Mouse (Mus musculus) thymus, adult 2 months (tissue): ENCODE results near the gene Hoxa4.

Source experiments
- CTCF ChIP-seq: fragments of 200-500 bp; IDR thresholded peaks from 2 replicates; pipeline ENCODE4 v1.5.1; 2012; ENCODE audit warnings: mild to moderate bottlenecking, control low read depth, low read length, moderate library complexity, borderline replicate concordance; ENCODE audit not compliant: control insufficient read depth, poor library complexity, insufficient read depth; ENCODE audit errors: extremely low read depth
- POLR2A ChIP-seq: fragments of 200-500 bp; IDR thresholded peaks from 2 replicates; pipeline ENCODE4 v1.6.1; 2012; ENCODE audit warnings: mild to moderate bottlenecking, low read length, control low read depth, moderate library complexity; ENCODE audit not compliant: control insufficient read depth, poor library complexity, insufficient read depth; ENCODE audit errors: extremely low read depth

DNA sequence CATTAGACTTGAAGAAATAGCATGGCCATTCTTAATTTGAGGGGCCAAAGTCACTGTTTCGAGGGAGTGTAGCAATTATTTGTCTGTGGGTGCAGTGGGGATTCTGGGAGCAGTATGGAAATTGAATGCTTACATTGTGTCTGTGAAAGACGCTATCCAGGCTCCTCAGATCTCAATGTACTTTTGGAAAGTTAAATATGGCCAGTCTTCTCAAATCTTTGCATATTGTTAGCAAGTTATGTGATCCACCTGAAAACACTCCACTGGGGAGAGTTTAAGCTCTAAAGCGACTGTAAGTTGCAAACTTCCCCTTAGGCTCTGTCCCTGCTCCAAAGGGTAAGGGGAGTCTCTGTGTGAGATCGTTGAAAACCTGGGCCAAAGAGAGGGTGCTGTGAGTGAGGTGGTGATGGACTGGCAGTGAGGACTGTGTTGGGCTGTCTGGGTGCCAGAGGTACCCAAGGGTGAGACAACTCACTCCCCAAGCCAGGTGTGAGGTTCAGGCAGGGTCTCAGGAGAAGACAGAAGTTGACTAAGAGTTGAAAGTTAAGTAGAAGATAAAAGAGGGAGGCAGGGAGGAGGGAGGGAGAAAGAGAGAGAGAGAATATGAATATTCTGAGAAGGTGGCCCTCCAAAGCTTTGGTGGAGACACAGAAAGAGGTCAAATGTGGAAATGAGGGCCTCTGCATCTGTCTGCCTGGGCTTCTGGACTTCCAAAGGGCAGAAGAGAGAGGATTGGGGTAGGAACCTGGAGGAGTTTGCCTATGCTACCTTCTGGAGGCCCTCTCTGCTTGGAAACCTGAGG is 15.5 kb upstream of the Hoxa4 start:
- TF ChIP-seq CTCF, result no peak
- no peak for TF ChIP-seq POLR2A
